Mouse (Mus musculus) liver, embryonic 14 days (tissue): Measurements from ENCODE around the gene Hal. TPM values are rescaled to one million over a fixed set of nuclear protein-coding genes. Genes with fewer than 3 reads are reported as not detected.

Experiments used
- polyA plus RNA-seq: library from polyadenylated mRNA; depleted of rRNA; stranded (reverse); fragments of >200 nt; gene quantifications from 2 replicates; pipeline ENCODE4 v1.2.3, GENCODE M21; 2012; rRNA removed

Gene Hal
- polyA plus RNA-seq = 1.5 and 1.9 TPM in 2 replicates

DNA sequence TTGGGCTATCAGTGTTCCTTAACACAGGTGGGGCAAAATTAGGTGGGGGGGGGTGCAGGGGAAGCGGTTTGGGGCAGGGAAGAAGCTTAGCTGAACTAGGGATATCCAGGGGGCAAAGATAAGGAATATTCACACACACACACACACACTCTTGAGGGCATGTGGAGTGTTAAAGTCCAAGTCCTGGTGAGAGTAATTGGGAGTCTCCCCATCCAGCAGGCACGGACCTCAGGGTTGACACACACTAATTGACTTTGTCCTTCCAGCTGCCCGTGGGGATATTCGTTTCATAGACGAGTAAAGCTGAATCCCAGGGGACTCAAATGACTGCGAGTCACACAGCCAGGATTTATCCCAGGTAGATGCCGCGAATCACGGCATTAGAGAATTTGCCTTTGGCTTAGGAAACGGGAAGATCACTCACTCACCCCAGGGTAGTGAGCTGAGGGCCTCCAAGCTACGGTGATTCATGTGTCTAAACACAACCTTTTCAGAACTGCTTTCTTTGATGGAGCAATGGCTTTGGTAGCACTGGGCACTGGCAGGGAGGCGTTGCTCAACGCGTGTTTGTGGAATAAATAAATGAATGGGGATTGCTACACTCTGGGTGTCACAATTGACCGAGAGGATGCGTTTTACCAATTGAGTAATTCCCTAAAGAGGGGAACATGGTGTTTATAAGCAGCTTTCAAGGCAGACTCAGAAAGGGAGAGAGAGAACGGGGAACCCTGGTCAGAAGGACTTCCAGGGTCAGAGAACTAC lies at the start of gene Hal:
Hal (plus strand) TSS at position 703 of the 762 bp plus-strand sequence.

DNA sequence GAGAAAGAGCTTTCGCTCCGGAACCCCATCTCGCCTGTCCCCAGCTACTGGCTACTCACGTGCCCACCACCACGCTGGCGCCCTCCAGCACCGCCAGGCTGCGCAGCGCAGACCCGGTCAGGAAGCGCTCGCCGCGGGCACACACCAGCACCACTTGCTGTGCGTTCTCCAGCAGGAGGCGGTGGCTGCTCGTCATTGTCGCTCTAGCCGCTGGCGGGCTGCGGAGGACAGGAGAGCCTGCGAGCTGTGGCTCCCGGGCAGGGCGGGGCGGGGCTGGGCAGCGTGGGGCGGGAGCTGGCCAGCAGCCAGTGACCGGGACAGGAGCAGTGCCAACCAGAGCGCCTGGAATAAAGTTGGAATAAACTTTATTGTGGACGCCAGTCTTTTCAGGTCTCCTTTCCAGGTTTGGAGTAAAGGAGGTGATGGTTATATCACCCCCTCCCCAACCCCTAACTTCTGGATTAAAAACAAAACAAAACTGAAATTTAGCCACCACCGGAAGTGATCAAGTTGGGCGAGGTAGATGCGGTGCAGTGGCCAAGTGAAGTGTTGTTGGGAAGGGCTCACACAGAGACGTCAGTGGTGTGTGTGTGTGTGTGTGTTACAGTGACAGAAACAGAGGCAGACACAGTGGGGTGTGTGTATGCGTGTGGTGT lies 51.3 kb downstream of the Hal start, which contains the start of gene Amdhd1:
Amdhd1 (minus strand) TSS at position 259 of the 656 bp plus-strand sequence.

DNA sequence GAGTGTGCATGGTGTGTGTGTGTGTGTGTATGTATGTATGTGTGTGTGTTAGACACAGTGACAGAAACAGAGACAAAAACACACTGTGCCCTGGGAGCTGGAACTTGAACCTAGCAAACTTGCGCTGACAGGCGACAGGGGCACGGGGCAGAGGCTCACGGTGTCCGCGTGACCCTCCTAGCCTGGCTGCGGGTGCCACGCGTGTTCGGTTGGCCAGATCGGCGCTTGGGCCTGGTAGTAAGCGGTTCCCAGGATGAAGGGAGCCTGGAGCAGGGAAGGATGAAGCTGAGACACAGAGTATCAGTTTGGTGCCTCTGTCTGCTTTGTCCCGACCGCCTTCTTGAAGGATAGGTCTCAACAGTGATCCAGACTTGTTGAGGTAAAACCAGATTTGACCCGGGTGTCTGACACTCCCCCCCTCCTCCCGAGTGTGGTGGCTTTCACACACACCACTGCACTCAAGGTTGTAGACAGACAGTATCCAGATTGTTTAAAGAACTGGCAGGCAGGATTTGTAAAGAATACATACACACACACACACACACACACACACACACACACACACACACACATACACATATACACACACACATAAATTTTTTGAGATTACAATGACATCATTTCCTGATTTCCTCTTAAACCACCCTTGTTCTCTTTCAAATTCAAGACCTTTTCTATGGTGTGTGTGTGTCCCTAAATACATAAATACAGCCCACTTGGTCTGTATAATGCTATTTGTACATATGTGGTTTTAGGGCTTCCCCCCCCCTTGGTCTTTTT lies 52.1 kb downstream of the Hal start, which contains the start of gene Ccdc38:
Ccdc38 (plus strand) TSS at position 202 of the 780 bp plus-strand sequence.

Other genes starting within 250 kb of the Hal start
- 3.9 and 4.3 TPM in 2 replicates for gene Elk3, start 177.6 kb upstream of the Hal start, polyA plus RNA-seq
- 38.6 and 46.2 TPM in 2 replicates for gene Lta4h, start 35.4 kb upstream of the Hal start, polyA plus RNA-seq
- 4.8 and 5.3 TPM in 2 replicates for gene Amdhd1, start 51.3 kb downstream of the Hal start, polyA plus RNA-seq
- gene Ccdc38, start 51.9 kb downstream of the Hal start, polyA plus RNA-seq = 0.01 TPM in 1 of 2 replicates, not detected in the other
- 111 and 117 TPM in 2 replicates for gene Snrpf, start 100.9 kb downstream of the Hal start, polyA plus RNA-seq
- gene Ntn4, start 151.9 kb downstream of the Hal start, polyA plus RNA-seq = 0.37 and 0.41 TPM in 2 replicates